ENCODE assay signal across 9 mouse cellular contexts in the genomic region with DNA sequence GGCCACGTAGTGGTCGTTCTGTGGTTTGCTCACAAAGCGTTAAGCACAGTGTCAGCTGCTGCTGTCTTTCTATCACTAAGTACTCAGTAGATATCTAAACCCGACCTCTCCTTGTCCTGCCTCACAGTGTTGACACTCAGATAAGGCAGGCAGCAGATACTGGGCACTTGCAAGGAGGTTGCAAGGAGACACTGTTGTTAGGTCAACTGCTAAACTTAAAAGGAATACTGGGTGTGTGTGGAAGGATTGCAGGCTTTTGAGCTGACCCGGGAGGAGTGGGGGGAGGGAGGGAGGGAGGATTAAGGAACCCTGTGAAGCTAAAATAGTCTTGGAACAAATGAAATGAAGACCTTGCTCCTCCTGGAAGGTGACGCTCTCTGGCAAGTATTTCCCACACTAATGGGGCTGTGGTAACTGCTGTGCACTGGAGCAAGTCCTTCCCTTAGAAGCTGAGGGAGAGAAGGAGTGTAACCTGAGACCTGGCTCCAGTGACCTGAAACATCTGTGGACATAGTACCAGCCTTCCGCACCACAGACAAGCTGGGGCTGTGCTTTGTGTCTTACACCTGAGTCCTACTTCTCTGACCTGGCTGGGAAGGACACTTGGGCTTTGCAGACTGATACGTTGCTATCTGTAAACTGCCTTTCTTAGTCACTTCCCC. TPM values are rescaled to one million over a fixed set of nuclear protein-coding genes. Genes with fewer than 3 reads are reported as not detected.
DNase-seq lines count a peak whose midpoint lies in the region; ATAC-seq and TF ChIP-seq lines count a peak whose summit lies in the region.
"Had no signal": no experiment of that assay in that cellular context is flagged by ENCODE, and none has a peak within 500 bp of the region (broad histone marks: within the 10 kb centered on the region; RNA-seq: fewer than 3 reads in every experiment).

No protein-coding gene starts in this region.

- H3K4me3 ChIP-seq in lung, embryonic 15.5 days, result no peak overlapping the region
- H3K4me3 ChIP-seq in embryonic fibroblast, embryonic 13.5 days (ENCODE audit: insufficient read depth, low read length), result no peak overlapping the region
- H3K4me3 ChIP-seq: left cerebral cortex, adult 2 months had no signal

- no peaks in the 10 kb centered on the region for H3K36me3 ChIP-seq in lung, embryonic 15.5 days

- TF ChIP-seq POLR2A in embryonic fibroblast, embryonic 13.5 days (IDR thresholded peaks at IDR 0.05; ENCODE audit: low read depth, low read length), result 0 out of 2 replicates have a peak, but pooled peaks have one; percentile 6

- peak overlapping the region; percentile 34; the same call in 1 of the 2 replicates for H3K27ac ChIP-seq in lung, embryonic 15.5 days
- peak overlapping the region; percentile 90 for H3K27ac ChIP-seq in embryonic fibroblast, embryonic 13.5 days (ENCODE audit: insufficient read depth, low read length)
- H3K27ac ChIP-seq: left cerebral cortex, adult 2 months had no signal

- DNase-seq in lung, postnatal 4 days, result no peak
- DNase-seq in kidney, postnatal 36 days, result peak; percentile 38 to 53
- peak; percentile 83 for DNase-seq in yolk sac, embryonic 10.5 days (ENCODE audit: low spot score)
- DNase-seq in natural killer cell, adult 2 months (ENCODE audit: low spot score in 2 of 2), result no peak
- no peak for DNase-seq in cerebellum, postnatal 10 days
- no peak for DNase-seq in left cerebral cortex, postnatal 10 days (ENCODE audit: extremely low spot score in 1 of 2, low spot score in 2 of 2)

- H3K27me3 ChIP-seq in lung, embryonic 15.5 days, result no peaks in the 10 kb centered on the region

- peaks cover 9% of the 10 kb centered on the region for H3K4me1 ChIP-seq in lung, embryonic 15.5 days
- H3K4me1 ChIP-seq in embryonic fibroblast, embryonic 13.5 days (ENCODE audit: control insufficient read depth, insufficient read depth, low read length), result peaks cover 23% of the 10 kb centered on the region

- peak; percentile 46; the same call in 1 of the 2 replicates for ATAC-seq in lung, embryonic 15.5 days (ENCODE audit: borderline replicate concordance, extremely low read depth, low FRiP score, low TSS enrichment)

- TF ChIP-seq CTCF in embryonic fibroblast, embryonic 13.5 days (IDR thresholded peaks at IDR 0.05; ENCODE audit: borderline replicate concordance, insufficient read depth, low read length), result no peak

- no peaks in the 10 kb centered on the region for H3K9me3 ChIP-seq in lung, embryonic 15.5 days

- H3K4me2 ChIP-seq in lung, embryonic 15.5 days, result no peak overlapping the region

- no peak overlapping the region for H3K9ac ChIP-seq in lung, embryonic 15.5 days

- intact Hi-C loops in left cerebral cortex, postnatal 10 days (cut with DNase I), result no loop called here

- WGBS in lung, embryonic 15.5 days, result 9% methylated on average over 8 of the region's 8 CpGs

RNA-seq across cellular contexts. Expression of a gene that starts 28.6 kb away (rescaled TPM):
- polyA plus RNA-seq in lung, embryonic 15.5 days (2015; fragmentation: Nextera tagmentation; extraction: Ambion mirVana), result 747 and 774 TPM in 2 replicates
- 2,470 and 3,105 TPM in 2 replicates for polyA plus RNA-seq in embryonic fibroblast, embryonic 13.5 days (2011; ENCODE audit: insufficient read length, low read depth, missing spikeins)
- total RNA-seq in left cerebral cortex, postnatal 10 days (2021), result 100 to 1,000 TPM; 180 to 192 TPM

Comparison
In these comparisons a context has a peak if more than half of its experiments do, and no peak if none do; other contexts are left out.
1. DNase-seq: peak in kidney, postnatal 36 days (2 of 2) and yolk sac, embryonic 10.5 days (single experiment); none in lung, postnatal 4 days (0 of 2), natural killer cell, adult 2 months (0 of 2), cerebellum, postnatal 10 days (0 of 2) and left cerebral cortex, postnatal 10 days (0 of 2).